Mouse (Mus musculus) thymus, postnatal 10 days (tissue): Measurements from ENCODE around the gene Uri1.
A peak's percentile ranks its signal among the peaks of the same experiment; 100 is the strongest.

ENCODE experiments used
- DNase-seq, 2 experiments: peaks; one replicate each; pipeline ENCODE4 v3.0.0; 2021; ENCODE audit warnings: low spot score in 2 of 2

Gene Uri1

GRCm38 (mm10) chr7:38023451-38023850, at the start of gene Uri1:
TSS of gene Uri1 (minus strand) at chr7:38023551.
- DNase-seq = no peak

GRCm38 (mm10) chr7:38071065-38071464, 47.7 kb upstream of the Uri1 start:
- no peak for DNase-seq

GRCm38 (mm10) chr7:38070663-38071062, 47.3 kb upstream of the Uri1 start:
- DNase-seq = no peak

GRCm38 (mm10) chr7:38064431-38064830, 41.1 kb upstream of the Uri1 start:
- DNase-seq = no peak

GRCm38 (mm10) chr7:38061060-38061970, 38.0 kb upstream of the Uri1 start:
- peak; percentile 74 to 87 for DNase-seq

- no peak for DNase-seq
These were observed 36.4 kb upstream of the Uri1 start for GRCm38 (mm10) chr7:38059636-38060330.

GRCm38 (mm10) chr7:38059096-38059495, 35.7 kb upstream of the Uri1 start:
- DNase-seq = no peak

GRCm38 (mm10) chr7:38055996-38056395, 32.6 kb upstream of the Uri1 start:
- no peak for DNase-seq

GRCm38 (mm10) chr7:38054246-38054645, 30.9 kb upstream of the Uri1 start:
- DNase-seq = no peak

- DNase-seq = no peak
These were observed 23.9 kb upstream of the Uri1 start for GRCm38 (mm10) chr7:38047229-38047628.

- DNase-seq = no peak
These were observed 17.9 kb upstream of the Uri1 start for GRCm38 (mm10) chr7:38041244-38041643.

GRCm38 (mm10) chr7:38037586-38037985, 14.2 kb upstream of the Uri1 start:
- no peak for DNase-seq

- DNase-seq = no peak
These were observed 7.8 kb upstream of the Uri1 start for GRCm38 (mm10) chr7:38031183-38031582.

GRCm38 (mm10) chr7:38030606-38031005, 7.3 kb upstream of the Uri1 start:
- DNase-seq = no peak

GRCm38 (mm10) chr7:38029986-38030385, 6.6 kb upstream of the Uri1 start:
- DNase-seq = no peak

GRCm38 (mm10) chr7:38029083-38029482, 5.7 kb upstream of the Uri1 start:
- DNase-seq = no peak

GRCm38 (mm10) chr7:38027940-38028600, 4.7 kb upstream of the Uri1 start:
- no peak for DNase-seq

GRCm38 (mm10) chr7:38024839-38025238, 1.5 kb upstream of the Uri1 start:
- DNase-seq = no peak

GRCm38 (mm10) chr7:38019770-38020169, 3.6 kb downstream of the Uri1 start:
- DNase-seq = no peak

GRCm38 (mm10) chr7:38019369-38019749, 4.0 kb downstream of the Uri1 start:
- DNase-seq = peak; percentile 85 to 95

GRCm38 (mm10) chr7:38018416-38019368, 4.7 kb downstream of the Uri1 start:
- peak; percentile 46 to 60 for DNase-seq
